Comparison of ENCODE assay signal across 10 mouse cellular contexts in the genomic region with DNA sequence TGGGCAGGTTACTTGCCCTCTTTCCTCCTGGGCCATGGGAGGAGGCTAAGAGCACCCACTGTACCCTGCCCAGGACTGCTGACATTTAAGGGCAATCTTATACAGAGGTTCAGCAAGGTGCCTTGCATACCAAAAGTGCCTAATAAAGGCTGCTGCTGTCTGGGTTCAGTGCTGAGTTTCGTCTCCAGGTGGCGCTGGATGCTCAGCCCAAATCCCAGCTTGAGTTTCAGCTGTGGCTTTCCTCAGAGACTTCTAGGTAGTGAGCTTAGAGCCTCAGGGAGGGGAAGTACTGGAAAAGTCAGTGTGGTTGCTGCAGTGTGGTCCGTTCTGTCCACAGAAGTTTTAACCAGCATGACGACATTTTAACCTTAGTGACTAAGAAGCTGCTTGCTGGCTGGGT. TPM values are rescaled to one million over a fixed set of nuclear protein-coding genes. Genes with fewer than 3 reads are reported as not detected.
A peak's percentile ranks its signal among the peaks of the same experiment; 100 is the strongest.
DNase-seq lines count a peak whose midpoint lies in the region; ATAC-seq and TF ChIP-seq lines count a peak whose summit lies in the region.
"Had no signal": no experiment of that assay in that cellular context is flagged by ENCODE, and none has a peak within 500 bp of the region (broad histone marks: within the 10 kb centered on the region; RNA-seq: fewer than 3 reads in every experiment).

No protein-coding gene starts in this region.

- intact Hi-C loops in left cerebral cortex, postnatal 4 days (cut with DNase I), result loop anchor here (10.0 kb wide), 1 partner anchor 470 kb away; no protein-coding TSS in a partner anchor

- no peak for ATAC-seq in liver, postnatal 0 days
- ATAC-seq in liver, embryonic 12.5 days, result no peak

- no peak overlapping the region for H3K9ac ChIP-seq in liver, postnatal 0 days (replicated peaks)
- H3K9ac ChIP-seq in liver, embryonic 12.5 days, result no peak overlapping the region
- H3K9ac ChIP-seq: liver, embryonic 13.5 days had no signal

- H3K4me3 ChIP-seq in liver, postnatal 0 days (ENCODE audit: low read depth, low read length), result no peak overlapping the region
- no peak overlapping the region for H3K4me3 ChIP-seq in liver, embryonic 12.5 days
- H3K4me3 ChIP-seq in embryonic facial prominence, embryonic 10.5 days, result no peak overlapping the region
- H3K4me3 ChIP-seq: liver, embryonic 13.5 days had no signal

- H3K36me3 ChIP-seq in liver, postnatal 0 days (replicated peaks; ENCODE audit: insufficient read depth, low read length), result no peaks in the 10 kb centered on the region
- no peaks in the 10 kb centered on the region for H3K36me3 ChIP-seq in liver, embryonic 12.5 days
- no peaks in the 10 kb centered on the region for H3K36me3 ChIP-seq in embryonic facial prominence, embryonic 10.5 days (replicated peaks)
- H3K36me3 ChIP-seq: liver, embryonic 13.5 days had no signal

- DNase-seq in cerebellum, adult 8-10 months, result peak; percentile 9
- DNase-seq in cerebellum, adult 11-12 months, result no peak
- peak; percentile 31 for DNase-seq in liver, postnatal 0 days
- peak; percentile 39 for DNase-seq in embryonic facial prominence, embryonic 10.5 days (ENCODE audit: low spot score)
- DNase-seq in left cerebral cortex, postnatal 4 days, result peak; percentile 39
- no peak for DNase-seq in adrenal gland, adult 18-20 months (ENCODE audit: low spot score in 2 of 2)
- DNase-seq in urinary bladder, postnatal 14 days (ENCODE audit: low spot score), result no peak
- DNase-seq: liver, embryonic 13.5 days had no signal

- no peak for TF ChIP-seq EP300 in liver, postnatal 0 days (IDR thresholded peaks at IDR 0.05; ENCODE audit: low read depth)

- 13% methylated on average over 4 of the region's 4 CpGs for WGBS in liver, postnatal 0 days (ENCODE audit: insufficient replicate concordance)
- WGBS in liver, embryonic 12.5 days (ENCODE audit: insufficient replicate concordance), result 10% methylated on average over 4 of the region's 4 CpGs
- 17% methylated on average over 4 of the region's 4 CpGs for WGBS in embryonic facial prominence, embryonic 10.5 days

- TF ChIP-seq CTCF in liver, postnatal 0 days (IDR thresholded peaks at IDR 0.05; ENCODE audit: low read depth), result peak; percentile 58

- no peaks in the 10 kb centered on the region for H3K27me3 ChIP-seq in liver, postnatal 0 days (ENCODE audit: insufficient read depth, low read length)
- H3K27me3 ChIP-seq in liver, embryonic 12.5 days (replicated peaks), result no peaks in the 10 kb centered on the region
- H3K27me3 ChIP-seq in embryonic facial prominence, embryonic 10.5 days (replicated peaks; ENCODE audit: low read depth, poor library complexity, severe bottlenecking), result no peaks in the 10 kb centered on the region
- H3K27me3 ChIP-seq: liver, embryonic 13.5 days had no signal

- no peak overlapping the region for H3K4me2 ChIP-seq in liver, postnatal 0 days (ENCODE audit: low read depth, low read length)
- no peak overlapping the region for H3K4me2 ChIP-seq in liver, embryonic 12.5 days
- H3K4me2 ChIP-seq: liver, embryonic 13.5 days had no signal

- H3K4me1 ChIP-seq in liver, postnatal 0 days (ENCODE audit: insufficient read depth), result peaks cover 5% of the 10 kb centered on the region; the same call in 1 of the 2 replicates
- no peaks in the 10 kb centered on the region for H3K4me1 ChIP-seq in liver, embryonic 12.5 days
- peaks cover 4% of the 10 kb centered on the region for H3K4me1 ChIP-seq in embryonic facial prominence, embryonic 10.5 days
- H3K4me1 ChIP-seq: liver, embryonic 13.5 days had no signal

- no peak overlapping the region for H3K27ac ChIP-seq in liver, postnatal 0 days (ENCODE audit: low read depth)
- H3K27ac ChIP-seq in liver, embryonic 12.5 days, result no peak overlapping the region
- no peak overlapping the region for H3K27ac ChIP-seq in embryonic facial prominence, embryonic 10.5 days (replicated peaks)
- H3K27ac ChIP-seq: liver, embryonic 13.5 days had no signal

- H3K9me3 ChIP-seq in liver, postnatal 0 days (ENCODE audit: low read length), result no peaks in the 10 kb centered on the region
- H3K9me3 ChIP-seq in liver, embryonic 12.5 days (replicated peaks), result no peaks in the 10 kb centered on the region
- H3K9me3 ChIP-seq in embryonic facial prominence, embryonic 10.5 days, result no peaks in the 10 kb centered on the region
- H3K9me3 ChIP-seq: liver, embryonic 13.5 days had no signal

RNA-seq across cellular contexts. Expression of a gene that starts 58.0 kb away (rescaled TPM):
- not detected in 2 replicates for polyA plus RNA-seq in liver, postnatal 0 days (2015; fragmentation: Nextera tagmentation; extraction: Ambion mirVana)
- polyA plus RNA-seq in liver, embryonic 12.5 days (2016; fragmentation: Nextera tagmentation; extraction: Ambion mirVana), result not detected in 2 replicates
- polyA plus RNA-seq in embryonic facial prominence, embryonic 10.5 days (2016; fragmentation: Nextera tagmentation; extraction: Ambion mirVana), result 1.4 and 2.4 TPM in 2 replicates
- total RNA-seq in left cerebral cortex, postnatal 4 days (2021), result 100 to 1,000 TPM; 190 to 242 TPM
- total RNA-seq in adrenal gland, adult 18-20 months (2021), result not detected
- polyA plus RNA-seq: stomach, embryonic 16.5 days had no signal

Comparison
In these comparisons a context has a peak if more than half of its experiments do, and no peak if none do; other contexts are left out.
1. DNase-seq: peak in cerebellum, adult 8-10 months (single experiment), liver, postnatal 0 days (single experiment), embryonic facial prominence, embryonic 10.5 days (single experiment) and left cerebral cortex, postnatal 4 days (single experiment); none in cerebellum, adult 11-12 months (single experiment), adrenal gland, adult 18-20 months (0 of 2) and urinary bladder, postnatal 14 days (single experiment).